Mouse (Mus musculus) regulatory T cell (primary cell): ENCODE data around the gene Dnajb5.

Source experiments
- in situ Hi-C: fragments of 300-600 bp; cut with MboI, MseI; formaldehyde crosslinking; loops from one replicate; pipeline ENCODE4 v1.15.1; 2025; ENCODE audit warnings: high pct_unique_total_duplicates

Gene Dnajb5

DNA sequence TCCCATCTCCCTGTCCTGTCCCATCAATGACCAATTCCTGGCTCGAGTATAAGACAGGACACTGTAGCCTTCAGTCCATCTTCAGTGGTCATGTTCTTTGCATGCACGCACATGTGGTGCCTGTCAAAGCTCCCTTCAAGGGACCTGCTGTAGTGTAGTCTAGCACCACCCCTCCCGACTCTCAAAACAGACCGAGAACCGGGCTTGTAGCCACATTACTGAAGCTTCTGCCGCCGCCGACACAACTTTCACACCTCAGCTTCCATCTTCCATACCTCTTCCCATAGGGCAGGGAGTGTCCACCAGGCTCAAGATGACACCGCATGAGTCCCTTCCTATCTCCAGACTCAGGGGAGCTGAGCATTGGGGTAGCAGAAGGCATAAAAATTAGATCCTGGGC is 5.4 kb upstream of the Dnajb5 start:
- in situ Hi-C loops: loop anchor here (5.0 kb wide), 1 partner anchor 1372 kb away; no protein-coding TSS in a partner anchor

DNA sequence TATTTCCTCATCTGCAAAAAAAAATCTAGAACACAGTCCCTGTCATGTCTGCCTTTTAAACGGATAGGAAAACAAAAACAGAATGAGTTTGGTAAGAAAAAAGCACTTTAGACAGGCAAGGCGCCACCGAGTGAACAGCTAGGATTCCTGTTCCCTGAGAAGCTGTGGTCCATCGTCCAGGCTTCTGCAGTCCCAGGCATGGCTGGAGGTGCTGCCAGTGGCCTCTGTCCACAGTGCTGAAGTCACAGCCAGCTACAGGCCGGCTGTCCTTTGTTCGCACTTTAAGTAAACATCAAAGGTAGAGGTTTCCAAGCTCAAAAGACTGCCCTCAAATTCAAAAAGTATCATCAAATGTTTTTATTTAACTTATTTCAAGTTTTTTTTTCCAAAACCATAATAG is 4.6 kb upstream of the Dnajb5 start:
- in situ Hi-C loops: no loop called here

DNA sequence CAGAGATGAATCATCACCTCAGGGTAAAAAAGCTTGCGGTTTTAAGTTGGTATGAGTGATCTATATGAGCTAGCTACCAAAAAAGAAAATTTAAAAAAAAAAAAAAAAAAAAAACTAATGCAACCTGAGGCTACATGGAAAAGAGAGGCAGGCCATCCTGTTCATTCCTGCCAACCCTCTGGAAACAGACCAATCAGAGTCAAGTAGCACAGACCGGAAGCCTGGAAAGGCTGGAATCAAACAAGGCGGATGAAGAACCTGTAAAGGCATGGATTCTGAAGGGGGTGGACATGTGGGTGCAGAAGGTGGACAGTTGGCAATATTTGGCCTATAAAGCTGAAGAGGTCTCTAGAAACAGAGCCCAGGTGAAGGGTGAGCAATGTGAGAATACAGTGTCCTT is 4.2 kb upstream of the Dnajb5 start:
- in situ Hi-C loops: no loop called here

DNA sequence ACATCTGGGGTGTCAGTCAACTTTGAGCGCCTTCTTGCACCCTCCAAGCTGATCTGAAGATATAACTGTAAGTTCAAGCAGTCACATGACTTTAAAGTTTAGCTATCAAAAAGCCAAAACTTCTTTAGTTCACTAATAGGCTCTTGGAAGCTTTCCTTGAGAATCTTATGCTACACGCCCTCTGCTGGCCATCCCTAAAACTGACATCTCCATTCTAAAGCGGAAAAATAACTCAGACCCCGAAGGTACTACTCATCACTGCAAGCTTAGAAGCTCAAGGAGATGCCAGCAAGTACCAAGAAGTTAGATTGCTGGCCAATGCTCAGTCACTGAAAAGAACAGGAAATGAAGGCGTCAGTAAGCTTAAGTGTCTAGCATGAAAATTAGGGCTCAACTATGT is 3.7 kb upstream of the Dnajb5 start:
- in situ Hi-C loops: no loop called here

DNA sequence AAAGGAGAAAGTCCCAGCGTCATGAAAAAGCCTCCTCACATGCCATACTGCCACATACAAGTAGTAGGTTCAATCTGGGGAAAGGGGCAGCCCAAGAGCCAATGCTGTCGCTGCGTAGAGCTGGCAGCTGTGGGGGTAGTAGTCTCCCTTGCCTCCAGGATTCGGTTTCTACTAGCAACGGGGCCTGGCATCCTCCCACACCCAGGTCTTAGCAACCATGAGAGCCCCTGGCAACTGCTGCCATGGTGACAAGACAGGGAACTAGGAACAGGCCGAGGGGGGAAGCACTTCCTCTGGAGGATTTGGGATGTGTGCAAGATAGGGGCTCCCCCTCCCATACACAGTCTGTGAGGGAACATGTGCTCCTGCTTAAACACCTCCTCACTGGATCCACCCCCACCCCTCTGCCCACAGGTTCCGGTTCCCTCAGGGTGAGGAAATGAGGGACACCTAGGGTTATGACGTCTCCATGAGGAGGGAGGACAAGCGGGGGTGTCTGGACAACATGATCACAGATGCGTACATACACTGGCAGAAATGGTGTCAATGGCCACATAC is 2.8 kb upstream of the Dnajb5 start:
- in situ Hi-C loops: no loop called here

DNA sequence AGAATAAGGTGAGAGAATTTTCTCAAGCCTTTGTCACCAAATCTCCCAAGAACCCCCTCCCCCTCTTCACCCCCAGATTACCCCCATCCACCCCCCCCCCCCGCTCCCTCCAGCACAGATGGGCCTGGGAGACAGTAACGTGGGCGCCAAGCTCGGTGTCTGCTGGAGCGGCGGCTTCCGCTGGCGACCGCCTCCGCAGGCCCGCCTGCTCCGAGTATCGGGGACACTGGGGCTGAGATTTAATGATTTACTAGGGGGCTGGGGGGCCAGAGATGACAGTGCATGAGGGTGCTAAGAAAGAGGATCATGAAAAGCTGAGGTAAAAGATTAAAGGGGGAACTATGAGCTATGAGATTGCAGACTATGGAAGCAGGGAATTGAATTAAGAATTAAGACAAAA is 1.1 kb upstream of the Dnajb5 start:
- in situ Hi-C loops: no loop called here

DNA sequence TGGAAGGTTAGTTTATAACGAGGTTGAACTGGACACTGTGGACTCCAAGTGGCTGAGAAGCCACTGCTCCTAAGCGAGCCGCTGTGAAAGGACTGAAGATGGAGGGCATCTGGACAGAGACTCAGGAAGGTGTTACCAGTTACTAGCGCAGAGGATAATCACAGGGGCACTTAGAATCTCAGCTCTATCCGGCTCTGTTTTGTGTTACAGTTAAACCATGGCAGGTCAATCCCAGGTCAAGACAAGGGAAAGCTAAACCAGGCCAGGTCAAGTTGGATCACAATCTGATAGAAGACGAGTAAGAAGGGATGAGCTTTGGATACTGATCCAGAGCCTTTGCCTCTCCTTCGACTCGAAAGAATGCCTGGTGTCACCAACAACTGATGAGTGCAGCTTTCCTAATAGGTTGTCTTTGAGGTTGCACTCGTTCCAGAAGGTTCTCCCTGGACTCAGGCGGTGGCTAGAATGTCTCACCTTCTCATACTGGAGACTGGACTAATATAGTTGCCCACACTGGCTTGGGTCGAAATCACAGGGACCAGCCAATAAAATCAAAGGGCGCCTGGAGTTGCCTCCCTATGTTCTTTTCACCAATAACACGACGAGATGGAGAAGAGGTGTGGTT is 451 bp upstream of the Dnajb5 start:
- in situ Hi-C loops: no loop called here

DNA sequence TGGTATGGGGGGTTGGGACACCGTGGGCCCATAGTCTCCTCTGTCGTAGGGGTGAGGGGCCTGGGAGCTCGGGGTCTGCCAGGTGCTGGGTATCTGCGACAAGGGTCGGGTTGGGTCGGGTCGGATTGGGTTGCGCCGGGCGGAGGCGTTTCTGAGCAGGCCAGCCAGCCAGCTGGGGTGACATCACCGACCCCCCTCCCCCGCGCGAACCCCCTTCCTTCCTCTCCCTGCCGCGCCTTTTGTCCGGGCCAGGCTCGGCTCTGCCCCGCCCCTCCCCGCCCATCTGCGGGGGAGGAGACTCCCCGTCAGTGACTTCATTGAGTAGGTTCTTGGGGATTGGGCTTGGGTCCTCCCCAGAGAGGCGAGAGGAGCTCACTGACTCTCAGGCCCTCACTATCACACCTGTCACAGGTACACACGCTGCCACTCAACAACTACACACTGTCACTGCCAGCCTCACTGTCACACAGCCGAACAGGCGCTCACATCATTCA is 498 bp downstream of the Dnajb5 start:
- in situ Hi-C loops: no loop called here

DNA sequence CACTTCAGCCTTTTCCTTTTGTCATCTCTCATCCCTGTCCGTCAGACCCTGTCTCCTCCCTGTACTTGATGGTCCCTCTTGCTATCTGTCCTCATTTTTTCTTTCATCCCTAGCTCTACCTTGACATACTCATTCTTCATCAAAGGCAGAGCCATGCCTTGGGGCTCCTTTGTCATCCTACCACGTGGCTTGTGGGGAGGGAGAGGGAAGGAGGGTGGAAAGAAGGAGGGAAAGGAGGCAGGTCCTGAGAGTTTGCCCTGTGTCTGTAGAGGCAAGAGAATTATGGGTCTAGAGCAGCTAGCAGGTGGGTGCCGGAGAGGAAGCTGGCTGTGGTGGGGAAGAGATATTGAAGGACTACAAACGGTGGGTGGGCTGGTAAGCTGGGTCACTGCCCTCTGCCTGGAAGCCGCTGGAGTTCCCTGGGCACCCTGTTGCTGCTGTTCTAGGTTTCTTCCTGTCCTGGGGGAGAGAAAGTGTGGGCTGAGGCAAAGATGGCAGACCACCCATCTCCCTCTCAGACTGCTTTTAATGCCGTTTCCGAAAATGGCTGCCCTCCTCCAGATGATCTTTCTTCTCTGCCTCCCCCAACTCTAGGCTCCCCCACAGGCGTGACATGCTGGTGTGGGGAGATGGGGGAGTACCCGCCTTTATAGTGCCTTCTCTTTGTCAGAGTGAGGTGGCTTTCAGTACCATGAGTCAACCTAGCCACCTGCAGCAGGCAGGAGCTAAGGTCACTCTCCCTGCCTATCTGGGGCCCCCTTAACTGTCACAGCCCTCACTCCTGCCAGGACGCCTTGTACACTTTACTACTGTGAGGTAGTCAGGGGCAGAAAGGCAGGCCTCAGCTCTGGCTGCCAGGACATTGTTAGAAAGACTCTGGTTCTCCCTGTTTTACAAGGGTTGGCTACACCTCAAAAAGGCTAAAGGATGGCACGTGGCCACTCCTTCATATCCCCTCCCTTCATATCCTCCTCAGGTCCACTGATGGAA is 1.9 kb downstream of the Dnajb5 start:
- in situ Hi-C loops: no loop called here

DNA sequence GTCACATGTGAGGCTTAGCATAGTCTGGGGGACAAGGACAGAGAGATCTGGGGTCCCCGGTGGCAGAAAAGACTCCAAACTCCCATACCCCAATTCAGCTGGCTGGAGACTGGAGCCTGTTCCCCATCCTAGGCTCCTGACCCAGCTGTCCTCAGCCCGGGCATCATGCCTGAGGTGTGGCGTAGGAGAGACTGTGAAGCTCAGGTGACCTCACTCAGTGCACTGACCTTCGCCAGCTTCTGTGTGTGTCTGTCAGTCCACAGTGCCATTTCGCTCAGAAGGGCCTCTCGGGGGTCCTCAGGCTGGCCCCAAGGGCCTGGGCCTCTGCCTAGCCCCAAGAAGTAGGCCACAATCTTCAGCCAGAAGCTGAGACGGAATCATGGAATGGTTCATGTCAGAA is 2.9 kb downstream of the Dnajb5 start:
- in situ Hi-C loops: no loop called here

DNA sequence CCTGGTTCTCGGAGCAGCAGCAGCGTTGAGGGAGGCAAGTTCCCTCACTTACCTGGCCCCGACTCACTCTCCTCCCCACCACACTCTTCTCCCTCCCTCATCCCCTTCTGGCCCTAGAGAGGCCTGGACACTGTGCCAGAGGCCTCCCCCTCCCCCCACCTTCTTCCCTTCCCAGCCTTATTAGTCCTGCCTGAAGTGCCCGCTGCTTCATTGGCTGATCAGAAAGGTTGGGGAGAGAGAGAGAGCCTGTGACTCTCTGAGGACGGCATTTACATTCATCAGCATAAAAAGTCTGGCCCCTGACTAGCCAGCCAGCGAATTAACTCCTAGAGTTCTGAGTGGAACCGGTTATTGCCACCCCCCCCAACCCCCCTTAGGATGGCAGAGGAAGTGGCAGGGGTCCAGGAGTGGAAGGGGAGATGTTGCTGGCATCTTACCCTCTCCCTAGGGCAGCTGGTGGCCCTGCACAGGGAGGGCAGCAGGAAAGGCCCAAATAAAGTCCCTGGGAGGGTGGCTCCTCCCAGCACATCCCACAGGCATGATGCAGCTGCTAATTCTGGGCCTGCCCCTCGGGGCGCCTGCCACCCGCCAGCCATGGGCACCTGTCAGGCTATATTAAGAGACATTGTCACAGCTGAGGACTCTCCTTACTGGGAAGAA is 4.0 kb downstream of the Dnajb5 start:
- in situ Hi-C loops: no loop called here

DNA sequence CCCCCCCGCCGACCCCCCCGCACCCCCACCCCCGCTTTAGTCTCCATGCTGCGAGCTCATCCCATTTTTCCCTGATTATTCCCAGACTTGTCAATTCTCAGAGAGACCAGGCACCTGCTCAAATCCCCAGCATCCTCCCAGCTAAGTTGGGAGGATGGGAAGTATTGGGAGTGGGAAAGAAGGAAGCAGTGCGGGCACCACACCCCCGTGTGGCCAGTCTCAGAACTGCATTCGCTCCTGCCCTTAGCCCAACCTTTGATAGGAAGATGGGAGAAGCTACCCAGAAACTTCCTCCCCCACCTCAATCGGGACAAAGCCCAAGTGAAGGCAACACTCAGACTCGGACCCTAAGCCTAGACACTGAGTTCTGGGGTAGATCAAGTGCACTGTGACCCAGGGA is 4.7 kb downstream of the Dnajb5 start:
- in situ Hi-C loops: no loop called here

DNA sequence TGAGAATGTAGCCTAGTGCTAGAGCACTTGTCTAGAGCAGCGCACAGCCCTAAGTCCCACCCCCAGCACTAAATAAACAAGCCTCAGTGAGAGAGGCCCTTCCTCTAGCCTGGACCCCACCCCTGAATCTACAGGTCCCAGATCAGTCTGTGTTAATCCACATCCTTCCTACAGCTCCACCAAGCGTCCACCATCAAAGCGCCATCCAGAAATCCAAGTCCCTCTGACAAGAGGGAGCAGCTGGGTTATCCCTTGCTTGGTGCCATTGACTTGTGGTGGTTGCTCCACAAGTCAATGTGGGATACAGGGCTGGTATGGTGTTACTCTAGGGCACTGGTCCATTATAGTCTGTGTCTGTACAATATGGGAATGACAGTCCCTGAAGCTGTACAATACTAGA is 5.6 kb downstream of the Dnajb5 start:
- in situ Hi-C loops: no loop called here

DNA sequence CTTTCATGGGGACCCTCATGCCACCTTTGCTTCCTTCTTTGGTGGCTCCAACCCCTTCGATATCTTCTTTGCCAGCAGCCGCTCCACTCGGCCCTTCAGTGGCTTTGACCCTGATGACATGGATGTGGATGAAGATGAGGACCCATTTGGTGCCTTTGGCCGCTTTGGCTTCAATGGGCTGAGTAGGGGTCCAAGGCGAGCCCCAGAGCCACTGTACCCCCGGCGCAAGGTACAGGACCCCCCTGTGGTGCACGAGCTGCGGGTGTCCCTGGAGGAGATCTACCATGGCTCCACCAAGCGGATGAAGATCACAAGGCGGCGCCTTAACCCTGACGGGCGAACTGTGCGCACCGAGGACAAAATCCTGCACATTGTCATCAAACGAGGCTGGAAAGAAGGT is 7.0 kb downstream of the Dnajb5 start:
- in situ Hi-C loops: no loop called here

DNA sequence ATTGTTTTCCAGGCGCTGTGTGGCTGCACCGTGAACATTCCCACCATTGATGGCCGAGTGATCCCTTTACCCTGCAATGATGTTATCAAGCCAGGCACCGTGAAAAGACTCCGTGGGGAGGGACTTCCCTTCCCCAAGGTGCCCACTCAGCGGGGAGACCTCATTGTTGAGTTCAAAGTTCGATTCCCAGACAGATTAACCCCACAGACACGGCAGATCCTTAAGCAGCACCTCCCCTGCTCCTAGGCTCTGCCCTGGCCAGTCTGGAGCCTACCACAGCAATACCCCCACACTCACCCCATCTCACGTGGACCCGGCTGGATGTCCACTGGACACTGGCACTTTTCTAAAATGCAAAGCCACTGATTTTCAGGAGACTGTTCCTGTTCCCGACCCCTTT is 7.7 kb downstream of the Dnajb5 start:
- in situ Hi-C loops: no loop called here

DNA sequence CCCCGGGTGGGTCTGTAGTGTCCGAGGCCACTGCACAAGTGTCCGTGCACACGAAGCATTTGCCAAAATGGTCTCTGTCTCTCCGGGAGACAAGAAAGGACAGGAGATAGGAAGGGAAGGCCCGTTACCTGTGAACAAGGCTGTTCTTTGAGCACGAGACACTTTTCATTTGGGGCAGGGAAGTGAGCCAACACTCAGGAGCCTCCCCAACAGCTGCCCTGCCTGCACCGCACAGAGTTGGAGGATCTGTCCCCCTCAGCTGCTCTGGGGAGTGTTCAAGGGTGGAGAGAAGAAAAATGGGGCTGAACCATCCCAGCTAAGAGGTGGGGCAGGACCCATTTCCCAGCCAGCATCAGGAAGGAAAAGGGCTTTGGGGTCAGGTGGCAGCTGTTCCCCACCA is 8.4 kb downstream of the Dnajb5 start:
- in situ Hi-C loops: no loop called here

DNA sequence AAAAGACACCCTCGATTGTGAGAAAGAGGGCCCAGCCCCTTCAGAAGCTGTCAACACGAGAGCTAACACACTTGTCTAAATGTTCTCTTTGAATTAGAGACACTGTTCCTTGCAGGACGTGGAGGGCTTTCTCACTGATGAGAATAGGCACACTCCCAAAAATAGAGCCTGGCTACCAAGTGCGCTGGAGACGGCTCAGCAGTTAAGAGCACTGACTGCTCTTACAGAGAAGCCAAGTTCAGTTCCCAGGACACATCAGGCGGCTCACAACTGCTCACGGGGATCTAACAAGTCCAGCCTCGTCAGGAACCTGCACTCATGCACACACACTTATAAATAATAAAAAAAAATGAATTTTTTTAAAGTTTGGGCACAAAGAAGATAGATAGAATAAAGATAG is 9.3 kb downstream of the Dnajb5 start:
- in situ Hi-C loops: no loop called here

DNA sequence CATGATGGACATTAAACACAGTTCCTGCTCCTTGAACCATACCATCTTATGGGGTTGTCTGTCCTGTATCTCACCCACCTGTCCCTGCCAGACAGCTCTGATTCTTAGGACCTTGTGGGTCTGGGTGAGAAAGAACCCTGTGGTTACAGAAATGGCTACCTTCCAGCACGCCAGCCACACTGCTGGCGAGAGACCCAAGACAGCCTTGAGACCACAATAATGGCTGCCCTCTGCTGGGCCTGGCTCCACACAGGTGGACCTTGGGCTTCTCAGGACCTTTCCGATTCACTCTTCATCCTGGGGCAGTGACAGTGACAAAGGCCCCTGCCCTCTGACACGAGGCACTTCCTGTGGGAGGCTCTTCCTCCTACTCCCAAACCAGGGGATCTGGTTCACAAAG is 9.8 kb downstream of the Dnajb5 start:
- in situ Hi-C loops: no loop called here

DNA sequence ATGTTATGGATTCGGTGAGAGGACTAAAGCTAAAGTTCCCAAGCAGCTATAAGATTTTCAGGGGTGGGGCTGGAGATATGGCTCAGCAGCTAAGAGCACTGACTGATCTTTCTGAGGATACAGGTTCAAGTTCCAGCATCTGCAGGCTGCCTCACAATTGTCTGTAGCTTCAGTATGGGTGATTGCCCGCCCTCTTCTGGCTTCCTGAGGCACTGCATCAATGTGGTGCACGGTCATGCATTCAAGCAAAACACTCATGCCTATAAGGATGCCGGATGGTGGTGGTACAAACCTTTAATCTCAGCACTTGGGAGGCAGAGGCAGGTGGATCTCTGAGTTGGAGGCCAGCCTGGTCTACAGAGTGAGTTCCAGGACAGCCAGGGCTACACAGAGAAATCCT is 12.0 kb downstream of the Dnajb5 start:
- in situ Hi-C loops: loop anchor here (5.0 kb wide), 1 partner anchor 89 kb away; the partner anchor contains the start of gene Fam205c

DNA sequence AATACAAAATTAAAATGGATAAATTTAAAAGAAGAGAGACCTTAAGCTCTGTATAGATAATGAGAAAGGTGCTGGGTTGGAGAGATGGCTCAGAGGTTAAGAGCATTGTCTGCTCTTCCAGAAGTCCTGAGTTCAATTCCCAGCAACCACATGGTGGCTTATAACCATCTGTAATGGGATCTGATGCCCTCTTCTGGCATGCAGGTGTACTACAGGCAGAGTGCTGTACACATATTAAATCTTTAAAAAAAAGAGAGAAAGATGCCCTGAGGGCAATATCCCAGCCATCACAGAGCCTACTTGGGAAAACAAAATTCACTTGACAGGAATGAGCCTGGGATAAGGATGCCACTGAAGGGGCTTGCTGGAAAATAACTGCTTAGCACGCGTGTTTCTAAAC is 13.9 kb downstream of the Dnajb5 start:
- in situ Hi-C loops: loop anchor here (5.0 kb wide), 1 partner anchor 91 kb away; the partner anchor contains the start of gene Fam205c

DNA sequence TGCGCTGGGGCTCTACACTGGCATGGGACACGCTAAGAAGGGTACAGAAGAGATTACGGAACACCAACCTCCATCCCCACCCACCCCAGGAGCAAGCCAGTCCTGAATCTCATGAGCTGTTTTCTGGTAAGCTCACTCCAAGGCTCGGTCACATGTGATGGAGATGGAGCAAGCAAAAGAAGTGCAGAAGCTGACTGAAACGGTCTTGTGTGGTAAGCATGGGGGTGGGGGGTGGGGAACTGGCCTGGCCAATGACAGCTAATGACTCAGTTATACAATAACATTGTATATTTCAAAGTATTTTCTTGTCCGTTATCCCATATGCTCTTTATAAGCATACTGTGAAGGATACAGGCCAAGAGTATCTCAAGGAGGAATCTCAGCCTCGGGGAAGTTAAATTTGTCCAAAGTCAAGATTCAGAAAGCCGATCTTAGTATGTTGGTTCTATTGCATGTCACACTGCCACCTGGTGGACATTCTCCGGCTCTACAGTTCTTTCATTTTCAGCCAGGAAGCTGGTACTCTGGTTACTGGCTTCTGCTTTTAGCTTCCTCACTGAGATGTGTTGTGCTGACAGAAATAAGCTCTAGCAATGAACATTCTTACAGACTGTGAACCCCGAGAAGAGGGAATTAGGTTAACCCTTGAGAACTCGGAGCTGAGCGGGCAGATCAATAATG is 15.6 kb downstream of the Dnajb5 start:
- in situ Hi-C loops: no loop called here
